Mouse (Mus musculus) C2C12 (cell line): Measurements from ENCODE around the gene Mapkap1.

Source experiments
- CEBPB ChIP-seq: IDR thresholded peaks from one replicate; pipeline ENCODE4 v1.6.1; 2011; ENCODE audit warnings: low read depth, mild to moderate bottlenecking, control low read depth, moderate library complexity
- CTCF ChIP-seq: IDR thresholded peaks from one replicate; pipeline ENCODE4 v1.5.1; 2011; ENCODE audit not compliant: control insufficient read depth, insufficient read depth, insufficient read length
- FOSL1 ChIP-seq: IDR thresholded peaks from one replicate; pipeline ENCODE4 v1.8.0; 2011; ENCODE audit warnings: mild to moderate bottlenecking, low read length; ENCODE audit not compliant: poor library complexity, insufficient read depth, severe bottlenecking
- MYOG ChIP-seq: IDR thresholded peaks from one replicate; pipeline ENCODE4 v1.6.1; 2011; ENCODE audit not compliant: control insufficient read depth, insufficient read length; ENCODE audit errors: extremely low read depth
- USF1 ChIP-seq: IDR thresholded peaks from one replicate; pipeline ENCODE4 v1.6.1; 2011; ENCODE audit warnings: low read depth, mild to moderate bottlenecking, control low read depth, moderate library complexity

GRCm38 (mm10) chr2:34624076-34624475, 217.5 kb downstream of the Mapkap1 start:
- TF ChIP-seq CTCF, result no peak
- TF ChIP-seq USF1, result no peak
- no peak for TF ChIP-seq CEBPB
- TF ChIP-seq FOSL1, result no peak
- no peak for TF ChIP-seq MYOG
